In genomic region chr2:92486403-92486802, GRCm38 (mm10) we compare ENCODE assay signal across 8 mouse cellular contexts. TPM values are rescaled to one million over a fixed set of nuclear protein-coding genes. Genes with fewer than 3 reads are reported as not detected.
DNase-seq lines count a peak whose midpoint lies in the region; ATAC-seq and TF ChIP-seq lines count a peak whose summit lies in the region.

No protein-coding gene starts in this region.

- no peak overlapping the region for H3K27ac ChIP-seq in embryonic facial prominence, embryonic 13.5 days
- no peak overlapping the region for H3K27ac ChIP-seq in limb, embryonic 14.5 days (replicated peaks; ENCODE audit: low read depth, low read length)
- no peak overlapping the region for H3K27ac ChIP-seq in midbrain, embryonic 16.5 days (ENCODE audit: low read length)

- 1% methylated on average over 11 of the region's 11 CpGs for WGBS in embryonic facial prominence, embryonic 13.5 days
- 3% methylated on average over 11 of the region's 11 CpGs for WGBS in limb, embryonic 14.5 days
- WGBS in midbrain, embryonic 16.5 days: 1% methylated on average over 11 of the region's 11 CpGs

- H3K27me3 ChIP-seq in embryonic facial prominence, embryonic 13.5 days: peaks cover 46% of the 10 kb centered on the region
- peaks cover 31% of the 10 kb centered on the region for H3K27me3 ChIP-seq in limb, embryonic 14.5 days (ENCODE audit: control insufficient read depth, insufficient read depth, low read length)
- H3K27me3 ChIP-seq in midbrain, embryonic 16.5 days (ENCODE audit: control insufficient read depth, insufficient read depth, low read depth, low read length): peaks cover 12% of the 10 kb centered on the region

- ATAC-seq in embryonic facial prominence, embryonic 13.5 days (ENCODE audit: insufficient number of reproducible peaks, insufficient read depth, low FRiP score, low TSS enrichment, low read depth): no peak
- ATAC-seq in limb, embryonic 14.5 days (ENCODE audit: low FRiP score, low read depth): no peak
- ATAC-seq in midbrain, embryonic 16.5 days: peak; percentile 66; the same call in 1 of the 2 replicates

- no peak overlapping the region for H3K9ac ChIP-seq in embryonic facial prominence, embryonic 13.5 days
- no peak overlapping the region for H3K9ac ChIP-seq in limb, embryonic 14.5 days (ENCODE audit: low read depth, low read length, severe bottlenecking)
- H3K9ac ChIP-seq in midbrain, embryonic 16.5 days (ENCODE audit: low read depth, low read length): no peak overlapping the region

- H3K36me3 ChIP-seq in embryonic facial prominence, embryonic 13.5 days: no peaks in the 10 kb centered on the region
- H3K36me3 ChIP-seq in limb, embryonic 14.5 days (ENCODE audit: control insufficient read depth, insufficient read depth, low read length): no peaks in the 10 kb centered on the region
- no peaks in the 10 kb centered on the region for H3K36me3 ChIP-seq in midbrain, embryonic 16.5 days (ENCODE audit: control insufficient read depth, insufficient read depth, low read length)

- H3K9me3 ChIP-seq in embryonic facial prominence, embryonic 13.5 days: no peaks in the 10 kb centered on the region
- no peaks in the 10 kb centered on the region for H3K9me3 ChIP-seq in limb, embryonic 14.5 days (ENCODE audit: control insufficient read depth, low read length)
- no peaks in the 10 kb centered on the region for H3K9me3 ChIP-seq in midbrain, embryonic 16.5 days (replicated peaks; ENCODE audit: control insufficient read depth, low read length, poor library complexity, severe bottlenecking)

- peaks cover 16% of the 10 kb centered on the region for H3K4me1 ChIP-seq in embryonic facial prominence, embryonic 13.5 days
- H3K4me1 ChIP-seq in limb, embryonic 14.5 days (ENCODE audit: control insufficient read depth, insufficient read depth, low read length): no peaks in the 10 kb centered on the region
- H3K4me1 ChIP-seq in midbrain, embryonic 16.5 days (ENCODE audit: control insufficient read depth, insufficient read depth, low read length): no peaks in the 10 kb centered on the region

- TF ChIP-seq POLR2A in limb, embryonic 14.5 days (IDR thresholded peaks at IDR 0.05; ENCODE audit: borderline replicate concordance, extremely low read depth, insufficient read depth, insufficient read length): no peak

- DNase-seq in 3T3-L1 (ENCODE audit: low read depth, low spot score): peak; percentile 81
- DNase-seq in adrenal gland, postnatal 25 days: peak; percentile 81
- peak; percentile 64 to 74 for DNase-seq in heart, adult 9 months (ENCODE audit: low spot score in 2 of 2)
- peak; percentile 80 for DNase-seq in kidney, adult 9 months
- peak; percentile 89 for DNase-seq in limb, embryonic 14.5 days (ENCODE audit: low spot score)
- DNase-seq in spleen, postnatal 14 days (ENCODE audit: low spot score in 2 of 2): peak; percentile 60 to 79

- H3K4me3 ChIP-seq in embryonic facial prominence, embryonic 13.5 days: peak overlapping the region; percentile 21; the same call in 1 of the 2 replicates
- H3K4me3 ChIP-seq in limb, embryonic 14.5 days (replicated peaks; ENCODE audit: low read length): no peak overlapping the region
- no peak overlapping the region for H3K4me3 ChIP-seq in midbrain, embryonic 16.5 days (ENCODE audit: low read depth, low read length)

- H3K4me2 ChIP-seq in embryonic facial prominence, embryonic 13.5 days: peak overlapping the region; percentile 52
- H3K4me2 ChIP-seq in limb, embryonic 14.5 days (replicated peaks; ENCODE audit: low read depth, low read length, severe bottlenecking): peak overlapping the region; percentile 30; the same call in 1 of the 2 replicates
- peak overlapping the region; percentile 24; the same call in 1 of the 2 replicates for H3K4me2 ChIP-seq in midbrain, embryonic 16.5 days (ENCODE audit: low read length)

RNA-seq across cellular contexts. Expression of gene Slc35c1, which starts 26.1 kb away (rescaled TPM):
- 24.0 and 28.2 TPM in 2 replicates for total RNA-seq in adrenal gland, postnatal 25 days (2021)
- 10.0 and 10.6 TPM in 2 replicates for polyA plus RNA-seq in embryonic facial prominence, embryonic 13.5 days (2015; fragmentation: Nextera tagmentation; extraction: Ambion mirVana)
- 16.1 and 24.1 TPM in 2 replicates for polyA plus RNA-seq in limb, embryonic 14.5 days (2012; rRNA removed)
- 14.3 and 15.1 TPM in 2 replicates for polyA plus RNA-seq in limb, embryonic 14.5 days (2014; fragmentation: Nextera tagmentation; extraction: Ambion mirVana)
- polyA plus RNA-seq in midbrain, embryonic 16.5 days (2015; fragmentation: Nextera tagmentation; extraction: Ambion mirVana): 16.1 and 17.9 TPM in 2 replicates

RNA-seq across cellular contexts. Expression of gene Cry2, which starts 52.6 kb away (rescaled TPM):
- 35.5 and 44.7 TPM in 2 replicates for total RNA-seq in adrenal gland, postnatal 25 days (2021)
- 22.9 and 28.2 TPM in 2 replicates for polyA plus RNA-seq in embryonic facial prominence, embryonic 13.5 days (2015; fragmentation: Nextera tagmentation; extraction: Ambion mirVana)
- polyA plus RNA-seq in limb, embryonic 14.5 days (2012; rRNA removed): 27.2 and 33.5 TPM in 2 replicates
- polyA plus RNA-seq in limb, embryonic 14.5 days (2014; fragmentation: Nextera tagmentation; extraction: Ambion mirVana): 30.2 and 34.8 TPM in 2 replicates
- 51.6 and 53.4 TPM in 2 replicates for polyA plus RNA-seq in midbrain, embryonic 16.5 days (2015; fragmentation: Nextera tagmentation; extraction: Ambion mirVana)
